In the genomic region with DNA sequence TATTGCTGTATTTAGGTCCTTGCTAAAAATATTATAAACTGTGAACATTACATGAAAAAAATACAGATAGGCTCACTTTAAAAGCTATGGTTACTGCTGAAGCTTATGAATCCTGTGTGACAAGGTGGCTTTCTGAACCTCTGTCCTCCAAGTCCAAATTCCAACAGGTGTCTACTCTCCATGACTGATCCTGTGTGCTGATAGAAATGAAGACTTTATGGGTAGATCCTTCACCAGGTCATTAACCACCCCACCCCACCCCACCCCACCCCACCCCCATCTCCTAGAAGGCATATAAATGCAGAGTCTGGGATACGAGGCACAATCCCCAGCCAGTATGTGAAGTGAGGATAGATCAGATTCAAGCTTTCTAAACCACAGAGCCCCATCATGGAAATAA, we compare ENCODE assay signal across 25 mouse cellular contexts. TPM values are rescaled to one million over a fixed set of nuclear protein-coding genes. Genes with fewer than 3 reads are reported as not detected.
"Had no signal": no experiment of that assay in that cellular context is flagged by ENCODE, and none has a peak within 500 bp of the region (broad histone marks: within the 10 kb centered on the region; RNA-seq: fewer than 3 reads in every experiment).

No protein-coding gene starts in this region.

- DNase-seq: gastrocnemius, adult 2 months; gastrocnemius, postnatal 10 days; gastrocnemius, postnatal 25 days; heart, adult 2 months; heart, postnatal 14 days; heart, postnatal 36 days; kidney, adult 11 months; kidney, adult 8-10 months; kidney, postnatal 14 days; layer of hippocampus, adult 9-11 months; layer of hippocampus, postnatal 36 days; left cerebral cortex, postnatal 4 days; lung, adult 18-20 months had no signal

- H3K36me3 ChIP-seq: heart, embryonic 13.5 days; heart, embryonic 15.5 days; hindbrain, embryonic 10.5 days; hindbrain, embryonic 12.5 days; limb, embryonic 13.5 days; limb, embryonic 15.5 days had no signal

- H3K4me1 ChIP-seq: hindbrain, embryonic 12.5 days; limb, embryonic 13.5 days; limb, embryonic 15.5 days had no signal

- H3K9ac ChIP-seq: heart, embryonic 13.5 days; heart, embryonic 15.5 days; hindbrain, embryonic 12.5 days; hindbrain, embryonic 14.5 days; limb, embryonic 13.5 days; limb, embryonic 15.5 days; liver, embryonic 14.5 days had no signal

- ATAC-seq: hindbrain, embryonic 16.5 days; inflammation-experienced regulatory T-cells, adult 6 months had no signal

- H3K4me2 ChIP-seq: heart, embryonic 11.5 days; heart, embryonic 13.5 days; heart, embryonic 15.5 days; hindbrain, embryonic 12.5 days; hindbrain, embryonic 14.5 days; limb, embryonic 13.5 days; limb, embryonic 15.5 days had no signal

- H3K9me3 ChIP-seq: heart, embryonic 13.5 days; heart, embryonic 15.5 days; hindbrain, embryonic 10.5 days; hindbrain, embryonic 12.5 days; limb, embryonic 13.5 days; limb, embryonic 15.5 days had no signal

- H3K27ac ChIP-seq: gastrocnemius, adult 2 months; heart, adult 2 months; heart, embryonic 13.5 days; heart, embryonic 15.5 days; hindbrain, embryonic 10.5 days; hindbrain, embryonic 12.5 days; hindbrain, embryonic 14.5 days; limb, embryonic 13.5 days; limb, embryonic 15.5 days; liver, embryonic 14.5 days had no signal

- H3K27me3 ChIP-seq: heart, embryonic 13.5 days; heart, embryonic 15.5 days; hindbrain, embryonic 12.5 days; limb, embryonic 13.5 days; limb, embryonic 15.5 days had no signal

- H3K4me3 ChIP-seq: gastrocnemius, adult 2 months; heart, adult 2 months; heart, embryonic 13.5 days; heart, embryonic 15.5 days; hindbrain, embryonic 10.5 days; hindbrain, embryonic 12.5 days; limb, embryonic 13.5 days; limb, embryonic 15.5 days had no signal

RNA-seq across cellular contexts. Expression of a gene that starts 16.6 kb away (rescaled TPM):
- polyA plus RNA-seq: liver, adult 2 months had no signal
